Mouse (Mus musculus): ENCODE data around the gene Krtap4-2. TPM values are rescaled to one million over a fixed set of nuclear protein-coding genes. Genes with fewer than 3 reads are reported as not detected.
"Not testable (repeated sequence)": the region's sequence is repeated elsewhere in the genome, so short reads cannot be mapped to it uniquely, and the experiment has no call there.

Krtap4-2 gene
- polyA plus RNA-seq, 1 experiment from 2014 or later, result not detected

DNA sequence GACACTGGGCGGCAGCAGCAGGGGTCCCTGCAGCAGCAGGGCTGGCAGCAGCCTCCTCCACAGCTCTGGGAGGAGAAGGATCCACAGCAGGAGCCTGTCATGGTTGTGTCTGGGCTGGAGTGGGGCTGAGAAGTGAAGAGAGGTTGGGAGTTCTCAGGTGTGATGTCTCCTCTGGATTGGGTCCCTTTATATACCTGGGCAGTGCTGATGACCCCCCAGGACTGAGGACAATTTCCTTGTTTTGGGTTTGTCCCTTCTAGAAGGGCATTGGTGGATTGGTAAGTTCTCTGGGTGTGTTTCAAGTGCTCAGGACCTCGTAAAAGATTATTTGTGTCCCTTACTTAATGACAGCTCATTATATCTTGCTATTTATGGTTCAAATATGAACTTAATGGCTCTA is 24.8 kb downstream of the Krtap4-2 start, which contains the start of gene Gm11937:
Gm11937 (minus strand) TSS at position 101 of the 400 bp plus-strand sequence.
- not testable (repeated sequence) for H3K9me3 ChIP-seq (ENCODE audit: control insufficient read depth, low read length); H3K4me3 ChIP-seq (ENCODE audit: low read depth, low read length); H3K27me3 ChIP-seq (replicated peaks; ENCODE audit: control insufficient read depth, insufficient read depth, low read length); H3K9ac ChIP-seq (ENCODE audit: low read depth, low read length); H3K4me1 ChIP-seq (ENCODE audit: control insufficient read depth, insufficient read depth, low read length); DNase-seq (ENCODE audit: low spot score); H3K36me3 ChIP-seq (ENCODE audit: control insufficient read depth, insufficient read depth, low read length); H3K4me2 ChIP-seq (ENCODE audit: low read depth, low read length); H3K27ac ChIP-seq (replicated peaks; ENCODE audit: low read depth, low read length); ATAC-seq (ENCODE audit: low read depth)
- WGBS, result 54% methylated on average over 1 of the region's 2 CpGs

DNA sequence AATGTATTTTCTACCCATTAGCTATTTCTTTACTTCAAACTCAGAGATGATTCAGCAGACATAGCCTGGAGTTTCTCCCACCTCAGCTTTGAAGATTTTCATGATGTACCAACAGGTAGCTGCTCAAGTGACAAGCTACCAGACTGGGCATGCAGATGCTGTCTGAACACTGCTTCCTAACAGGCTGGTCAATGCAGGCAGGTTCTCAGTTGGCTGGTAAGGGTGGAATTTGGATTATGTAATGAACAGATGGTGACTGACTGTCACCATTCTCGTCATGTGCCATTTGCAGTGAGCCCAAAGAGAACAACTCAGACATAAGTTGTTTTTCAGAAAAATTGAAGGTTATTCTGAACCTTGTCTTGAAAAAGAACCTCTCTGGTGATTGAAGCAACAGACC is 25.8 kb downstream of the Krtap4-2 start:
- no peaks in the 10 kb centered on the region for H3K9me3 ChIP-seq (ENCODE audit: control insufficient read depth, low read length)
- no peaks in the 10 kb centered on the region for H3K4me1 ChIP-seq (ENCODE audit: control insufficient read depth, insufficient read depth, low read length)
- H3K9ac ChIP-seq (ENCODE audit: low read depth, low read length), result no peak overlapping the region
- H3K36me3 ChIP-seq (ENCODE audit: control insufficient read depth, insufficient read depth, low read length), result no peaks in the 10 kb centered on the region
- DNase-seq (ENCODE audit: low spot score) (no peak), ATAC-seq (ENCODE audit: low read depth) (no peak)
- H3K4me3 ChIP-seq (ENCODE audit: low read depth, low read length), result no peak overlapping the region
- H3K27me3 ChIP-seq (replicated peaks; ENCODE audit: control insufficient read depth, insufficient read depth, low read length), result no peaks in the 10 kb centered on the region
- no peak overlapping the region for H3K27ac ChIP-seq (replicated peaks; ENCODE audit: low read depth, low read length)
- H3K4me2 ChIP-seq (ENCODE audit: low read depth, low read length), result no peak overlapping the region
- 54% methylated on average over 1 of the region's 1 CpGs for WGBS

DNA sequence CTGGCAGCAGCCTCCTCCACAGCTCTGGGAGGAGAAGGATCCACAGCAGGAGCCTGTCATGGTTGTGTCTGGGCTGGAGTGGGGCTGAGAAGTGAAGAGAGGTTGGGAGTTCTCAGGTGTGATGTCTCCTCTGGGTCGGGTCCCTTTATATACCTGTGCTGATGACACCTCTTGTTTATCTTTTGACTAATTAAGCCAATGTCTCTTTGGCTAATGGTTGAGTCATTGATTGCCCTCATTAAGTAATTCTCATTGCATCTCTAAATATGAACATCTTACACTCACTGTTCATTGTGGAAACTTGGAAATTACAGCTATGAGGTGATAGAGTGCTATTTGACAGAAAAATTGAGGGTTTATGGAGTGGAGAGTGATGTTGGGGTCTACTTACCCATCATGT is 31.7 kb downstream of the Krtap4-2 start, which contains the start of gene Gm11938:
Gm11938 (minus strand) TSS at position 101 of the 400 bp plus-strand sequence.
- H3K9ac ChIP-seq (ENCODE audit: low read depth, low read length); ATAC-seq (ENCODE audit: low read depth); H3K4me1 ChIP-seq (ENCODE audit: control insufficient read depth, insufficient read depth, low read length); H3K27me3 ChIP-seq (replicated peaks; ENCODE audit: control insufficient read depth, insufficient read depth, low read length); H3K27ac ChIP-seq (replicated peaks; ENCODE audit: low read depth, low read length); H3K9me3 ChIP-seq (ENCODE audit: control insufficient read depth, low read length); DNase-seq (ENCODE audit: low spot score); H3K4me2 ChIP-seq (ENCODE audit: low read depth, low read length); H3K4me3 ChIP-seq (ENCODE audit: low read depth, low read length); H3K36me3 ChIP-seq (ENCODE audit: control insufficient read depth, insufficient read depth, low read length): not testable (repeated sequence)
- WGBS, result 63% methylated on average over 1 of the region's 1 CpGs

DNA sequence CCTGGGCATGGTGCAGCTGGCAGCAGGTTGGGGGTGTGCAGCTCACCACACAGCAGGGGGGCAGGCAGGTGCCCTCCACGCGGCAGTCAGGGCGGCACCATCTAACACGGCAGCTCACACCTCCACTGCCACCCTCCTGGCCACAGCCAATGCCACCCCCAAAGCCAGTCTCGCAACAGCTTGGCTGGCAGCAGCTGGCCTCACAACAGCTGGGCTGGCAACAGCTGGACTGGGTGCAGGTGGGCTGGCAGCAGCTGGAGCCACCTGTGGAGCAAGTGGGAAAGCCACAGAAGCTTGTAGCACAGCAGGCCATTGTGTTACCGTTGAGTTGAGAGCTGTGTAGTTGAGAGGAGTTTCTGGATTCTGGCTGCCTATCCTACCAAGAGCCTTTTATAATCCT is 37.1 kb downstream of the Krtap4-2 start, which contains the start of gene Krtap9-3:
Krtap9-3 (minus strand) TSS at position 364 of the 400 bp plus-strand sequence.
- not testable (repeated sequence) for H3K27me3 ChIP-seq (replicated peaks; ENCODE audit: control insufficient read depth, insufficient read depth, low read length); H3K27ac ChIP-seq (replicated peaks; ENCODE audit: low read depth, low read length); DNase-seq (ENCODE audit: low spot score); H3K9me3 ChIP-seq (ENCODE audit: control insufficient read depth, low read length); H3K36me3 ChIP-seq (ENCODE audit: control insufficient read depth, insufficient read depth, low read length); ATAC-seq (ENCODE audit: low read depth); H3K4me1 ChIP-seq (ENCODE audit: control insufficient read depth, insufficient read depth, low read length); H3K4me3 ChIP-seq (ENCODE audit: low read depth, low read length); H3K4me2 ChIP-seq (ENCODE audit: low read depth, low read length); H3K9ac ChIP-seq (ENCODE audit: low read depth, low read length)
- 81% methylated on average over 3 of the region's 6 CpGs for WGBS

DNA sequence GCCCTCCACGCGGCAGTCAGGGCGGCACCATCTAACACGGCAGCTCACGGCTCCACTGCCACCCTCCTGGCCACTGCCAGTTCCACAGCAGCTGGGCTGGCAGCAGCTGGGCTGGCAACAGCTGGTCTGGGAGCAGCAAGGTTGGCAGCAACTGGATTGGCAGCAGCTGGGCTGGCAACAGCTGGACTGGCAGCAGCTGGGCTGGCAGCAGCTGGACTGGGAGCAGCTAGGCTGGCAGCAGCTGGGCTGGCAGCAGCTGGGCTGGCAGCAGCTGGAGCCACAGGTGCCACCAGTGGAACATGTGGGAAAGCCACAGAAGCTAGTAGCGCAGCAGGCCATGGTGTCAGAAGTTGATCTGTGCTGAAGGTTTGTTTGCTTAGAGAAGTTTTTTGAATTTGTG is 43.9 kb downstream of the Krtap4-2 start, which contains the start of gene Krtap1-3:
Krtap1-3 (minus strand) TSS at position 359 of the 400 bp plus-strand sequence.
- ATAC-seq (ENCODE audit: low read depth), result no peak
- Histone ChIP-seq H3K27ac (replicated peaks; ENCODE audit: low read depth, low read length) (no peak within 1 kb of the TSS), H3K4me3 (ENCODE audit: low read depth, low read length) (no peak within 1 kb of the TSS), H3K4me2 (ENCODE audit: low read depth, low read length) (no peak within 1 kb of the TSS), H3K27me3 (replicated peaks; ENCODE audit: control insufficient read depth, insufficient read depth, low read length) (no peaks in the 10 kb centered on the region), H3K9ac (ENCODE audit: low read depth, low read length) (no peak within 1 kb of the TSS), H3K9me3 (ENCODE audit: control insufficient read depth, low read length) (no peaks in the 10 kb centered on the region), H3K4me1 (ENCODE audit: control insufficient read depth, insufficient read depth, low read length) (no peaks in the 10 kb centered on the region), H3K36me3 (ENCODE audit: control insufficient read depth, insufficient read depth, low read length) (no peaks in the 10 kb centered on the region)
- 91% methylated on average over 3 of the region's 6 CpGs for WGBS
- DNase-seq (ENCODE audit: low spot score), result no peak

DNA sequence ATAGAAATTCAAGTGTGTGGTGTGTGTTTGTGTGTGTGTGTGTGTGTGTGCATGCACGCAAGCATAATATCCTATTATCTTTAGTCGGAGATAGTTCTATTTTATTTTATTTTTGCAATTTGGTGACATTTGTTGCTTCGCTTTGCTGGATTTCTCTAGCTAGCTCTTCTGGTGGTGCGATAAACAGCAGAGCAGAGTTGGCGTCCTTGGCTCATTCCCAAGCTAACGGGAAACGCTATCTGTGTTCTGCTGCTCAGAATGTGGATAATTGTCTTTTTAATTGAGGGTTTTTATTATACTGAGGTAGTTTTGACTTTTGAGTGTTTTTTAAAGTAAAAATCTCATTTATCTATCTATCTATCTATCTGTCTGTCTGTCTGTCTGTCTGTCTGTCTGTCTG is 49.8 kb downstream of the Krtap4-2 start:
- DNase-seq (ENCODE audit: low spot score) (no peak), ATAC-seq (ENCODE audit: low read depth) (no peak)
- 89% methylated on average over 7 of the region's 7 CpGs for WGBS
- Histone ChIP-seq H3K9me3 (ENCODE audit: control insufficient read depth, low read length) (no peaks in the 10 kb centered on the region), H3K4me3 (ENCODE audit: low read depth, low read length) (no peak overlapping the region), H3K4me1 (ENCODE audit: control insufficient read depth, insufficient read depth, low read length) (no peaks in the 10 kb centered on the region), H3K4me2 (ENCODE audit: low read depth, low read length) (no peak overlapping the region), H3K27ac (replicated peaks; ENCODE audit: low read depth, low read length) (no peak overlapping the region), H3K36me3 (ENCODE audit: control insufficient read depth, insufficient read depth, low read length) (no peaks in the 10 kb centered on the region), H3K27me3 (replicated peaks; ENCODE audit: control insufficient read depth, insufficient read depth, low read length) (no peaks in the 10 kb centered on the region), H3K9ac (ENCODE audit: low read depth, low read length) (no peak overlapping the region)

Other genes starting within 250 kb of the Krtap4-2 start
- 76.8 and 167 TPM in 2 replicates for gene Krt10, start 245.7 kb downstream of the Krtap4-2 start, polyA plus RNA-seq (2014; fragmentation: Nextera tagmentation; extraction: Ambion mirVana)
- gene Krt12, start 212.8 kb downstream of the Krtap4-2 start, polyA plus RNA-seq (2014; fragmentation: Nextera tagmentation; extraction: Ambion mirVana), result 0.22 TPM in 1 of 2 replicates, not detected in the other
- 0.33 TPM in 1 of 2 replicates, not detected in the other for gene Krt20, start 196.9 kb downstream of the Krtap4-2 start, polyA plus RNA-seq (2014; fragmentation: Nextera tagmentation; extraction: Ambion mirVana)
- gene Krt23, start 141.9 kb downstream of the Krtap4-2 start, polyA plus RNA-seq (2014; fragmentation: Nextera tagmentation; extraction: Ambion mirVana), result 8.7 and 11.9 TPM in 2 replicates
- not detected in 2 replicates for gene Krt39, start 113.7 kb downstream of the Krtap4-2 start, polyA plus RNA-seq (2014; fragmentation: Nextera tagmentation; extraction: Ambion mirVana)
- not detected in 2 replicates for gene Krt40, start 91.9 kb downstream of the Krtap4-2 start, polyA plus RNA-seq (2014; fragmentation: Nextera tagmentation; extraction: Ambion mirVana)
- gene Krtap3-3, start 84.2 kb downstream of the Krtap4-2 start, polyA plus RNA-seq (2014; fragmentation: Nextera tagmentation; extraction: Ambion mirVana), result 1.0 TPM in 1 of 2 replicates, not detected in the other
- not detected in 2 replicates for gene Krtap3-2, start 78.2 kb downstream of the Krtap4-2 start, polyA plus RNA-seq (2014; fragmentation: Nextera tagmentation; extraction: Ambion mirVana)
- gene Gm11939, start 75.6 kb downstream of the Krtap4-2 start, polyA plus RNA-seq (2014; fragmentation: Nextera tagmentation; extraction: Ambion mirVana), result not detected in 2 replicates
- 0.51 TPM in 1 of 2 replicates, not detected in the other for gene Krtap3-1, start 68.5 kb downstream of the Krtap4-2 start, polyA plus RNA-seq (2014; fragmentation: Nextera tagmentation; extraction: Ambion mirVana)
- not detected in 2 replicates for gene Krtap1-5, start 54.1 kb downstream of the Krtap4-2 start, polyA plus RNA-seq (2014; fragmentation: Nextera tagmentation; extraction: Ambion mirVana)
- gene Krtap1-4, start 51.4 kb downstream of the Krtap4-2 start, polyA plus RNA-seq (2014; fragmentation: Nextera tagmentation; extraction: Ambion mirVana), result not detected in 2 replicates
- gene Krtap1-3, start 43.7 kb downstream of the Krtap4-2 start, polyA plus RNA-seq (2014; fragmentation: Nextera tagmentation; extraction: Ambion mirVana), result 0.26 TPM in 1 of 2 replicates, not detected in the other
- gene Krtap9-3, start 37.0 kb downstream of the Krtap4-2 start, polyA plus RNA-seq (2014; fragmentation: Nextera tagmentation; extraction: Ambion mirVana), result not detected in 2 replicates
- gene Gm11938, start 31.8 kb downstream of the Krtap4-2 start, polyA plus RNA-seq (2014; fragmentation: Nextera tagmentation; extraction: Ambion mirVana), result not detected in 2 replicates
- gene Gm11937, start 24.9 kb downstream of the Krtap4-2 start, polyA plus RNA-seq (2014; fragmentation: Nextera tagmentation; extraction: Ambion mirVana), result not detected in 2 replicates
- gene Krtap2-4, start 20.2 kb downstream of the Krtap4-2 start, polyA plus RNA-seq (2014; fragmentation: Nextera tagmentation; extraction: Ambion mirVana), result 0.54 TPM in 1 of 2 replicates, not detected in the other
- gene Gm11562, start 14.6 kb downstream of the Krtap4-2 start, polyA plus RNA-seq (2014; fragmentation: Nextera tagmentation; extraction: Ambion mirVana), result not detected in 2 replicates
- not detected in 2 replicates for gene Krtap4-1, start 6.8 kb downstream of the Krtap4-2 start, polyA plus RNA-seq (2014; fragmentation: Nextera tagmentation; extraction: Ambion mirVana)
- gene Krtap4-7, start 9.0 kb upstream of the Krtap4-2 start, polyA plus RNA-seq (2014; fragmentation: Nextera tagmentation; extraction: Ambion mirVana), result 0.29 TPM in 1 of 2 replicates, not detected in the other
- gene Gm11555, start 15.2 kb upstream of the Krtap4-2 start, polyA plus RNA-seq (2014; fragmentation: Nextera tagmentation; extraction: Ambion mirVana), result not detected in 2 replicates
- gene Gm11563, start 23.9 kb upstream of the Krtap4-2 start, polyA plus RNA-seq (2014; fragmentation: Nextera tagmentation; extraction: Ambion mirVana), result 0.17 TPM in 1 of 2 replicates, not detected in the other
- gene Krtap4-6, start 30.9 kb upstream of the Krtap4-2 start, polyA plus RNA-seq (2014; fragmentation: Nextera tagmentation; extraction: Ambion mirVana), result not detected in 2 replicates
- gene Gm14190, start 55.7 kb upstream of the Krtap4-2 start, polyA plus RNA-seq (2014; fragmentation: Nextera tagmentation; extraction: Ambion mirVana), result not detected in 2 replicates
- not detected in 2 replicates for gene Gm14180, start 99.2 kb upstream of the Krtap4-2 start, polyA plus RNA-seq (2014; fragmentation: Nextera tagmentation; extraction: Ambion mirVana)
- gene Gm11595, start 137.8 kb upstream of the Krtap4-2 start, polyA plus RNA-seq (2014; fragmentation: Nextera tagmentation; extraction: Ambion mirVana), result not detected in 2 replicates
- gene Krtap4-8, start 145.6 kb upstream of the Krtap4-2 start, polyA plus RNA-seq (2014; fragmentation: Nextera tagmentation; extraction: Ambion mirVana), result not detected in 2 replicates
- not detected in 2 replicates for gene Krtap4-9, start 150.1 kb upstream of the Krtap4-2 start, polyA plus RNA-seq (2014; fragmentation: Nextera tagmentation; extraction: Ambion mirVana)
- gene Gm11596, start 158.4 kb upstream of the Krtap4-2 start, polyA plus RNA-seq (2014; fragmentation: Nextera tagmentation; extraction: Ambion mirVana), result not detected in 2 replicates
- gene Gm11569, start 163.8 kb upstream of the Krtap4-2 start, polyA plus RNA-seq (2014; fragmentation: Nextera tagmentation; extraction: Ambion mirVana), result not detected in 2 replicates
- gene Gm11554, start 169.4 kb upstream of the Krtap4-2 start, polyA plus RNA-seq (2014; fragmentation: Nextera tagmentation; extraction: Ambion mirVana), result not detected in 2 replicates
- not detected in 2 replicates for gene Krtap4-13, start 174.8 kb upstream of the Krtap4-2 start, polyA plus RNA-seq (2014; fragmentation: Nextera tagmentation; extraction: Ambion mirVana)
- gene Gm11564, start 180.6 kb upstream of the Krtap4-2 start, polyA plus RNA-seq (2014; fragmentation: Nextera tagmentation; extraction: Ambion mirVana), result not detected in 2 replicates
- gene 2300003K06Rik, start 203.0 kb upstream of the Krtap4-2 start, polyA plus RNA-seq (2014; fragmentation: Nextera tagmentation; extraction: Ambion mirVana), result not detected in 2 replicates
- gene Krtap4-16, start 216.5 kb upstream of the Krtap4-2 start, polyA plus RNA-seq (2014; fragmentation: Nextera tagmentation; extraction: Ambion mirVana), result not detected in 2 replicates
- gene Gm11568, start 222.8 kb upstream of the Krtap4-2 start, polyA plus RNA-seq (2014; fragmentation: Nextera tagmentation; extraction: Ambion mirVana), result not detected in 2 replicates
- gene Gm11559, start 229.4 kb upstream of the Krtap4-2 start, polyA plus RNA-seq (2014; fragmentation: Nextera tagmentation; extraction: Ambion mirVana), result not detected in 2 replicates
- not detected in 2 replicates for gene Krtap9-1, start 238.3 kb upstream of the Krtap4-2 start, polyA plus RNA-seq (2014; fragmentation: Nextera tagmentation; extraction: Ambion mirVana)
- not detected in 2 replicates for gene Gm11567, start 244.1 kb upstream of the Krtap4-2 start, polyA plus RNA-seq (2014; fragmentation: Nextera tagmentation; extraction: Ambion mirVana)

Data from embryonic facial prominence, embryonic 14.5 days (tissue).